Mouse (Mus musculus) forelimb bud, embryonic 11.5 days (tissue): ENCODE results near the gene Atp1a1.

Source experiments
- DNase-seq: peaks from one replicate; pipeline ENCODE4 v3.0.0-alpha.2; 2012; ENCODE audit warnings: low read depth, low spot score

Atp1a1 gene

DNA sequence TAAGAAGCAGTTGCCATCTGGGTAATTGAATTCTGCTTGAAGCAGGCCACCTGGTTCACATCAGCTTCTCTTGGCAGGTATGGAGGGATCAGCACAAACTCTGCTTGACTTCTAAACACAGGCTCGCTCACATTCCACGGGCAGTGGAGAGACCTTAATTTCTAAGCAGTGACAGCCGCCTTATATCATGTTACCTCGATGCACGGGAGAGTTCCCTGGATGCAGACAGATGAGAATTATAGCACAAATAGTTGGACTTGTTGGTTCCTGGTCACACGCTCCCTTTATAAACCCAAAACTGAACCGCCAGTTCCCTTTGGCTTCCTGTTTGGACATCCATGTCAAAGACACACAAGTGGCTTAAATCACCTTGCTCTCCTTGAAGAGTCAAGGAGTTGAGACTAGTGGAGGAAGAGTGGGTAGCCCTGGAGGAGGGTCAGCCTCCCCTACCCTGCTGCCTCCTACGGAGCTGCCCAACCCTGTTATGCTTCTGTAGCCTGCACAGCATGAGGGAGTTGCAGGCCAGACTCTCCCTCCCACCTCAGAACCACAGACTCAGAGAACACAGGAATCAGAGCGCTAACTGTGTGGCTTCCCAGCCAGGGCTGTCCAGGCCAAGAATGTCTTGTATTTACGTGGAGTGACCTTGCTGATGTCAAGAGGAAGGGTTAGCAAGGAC, 7.5 kb upstream of the Atp1a1 start:
- peak; percentile 89 for DNase-seq

DNA sequence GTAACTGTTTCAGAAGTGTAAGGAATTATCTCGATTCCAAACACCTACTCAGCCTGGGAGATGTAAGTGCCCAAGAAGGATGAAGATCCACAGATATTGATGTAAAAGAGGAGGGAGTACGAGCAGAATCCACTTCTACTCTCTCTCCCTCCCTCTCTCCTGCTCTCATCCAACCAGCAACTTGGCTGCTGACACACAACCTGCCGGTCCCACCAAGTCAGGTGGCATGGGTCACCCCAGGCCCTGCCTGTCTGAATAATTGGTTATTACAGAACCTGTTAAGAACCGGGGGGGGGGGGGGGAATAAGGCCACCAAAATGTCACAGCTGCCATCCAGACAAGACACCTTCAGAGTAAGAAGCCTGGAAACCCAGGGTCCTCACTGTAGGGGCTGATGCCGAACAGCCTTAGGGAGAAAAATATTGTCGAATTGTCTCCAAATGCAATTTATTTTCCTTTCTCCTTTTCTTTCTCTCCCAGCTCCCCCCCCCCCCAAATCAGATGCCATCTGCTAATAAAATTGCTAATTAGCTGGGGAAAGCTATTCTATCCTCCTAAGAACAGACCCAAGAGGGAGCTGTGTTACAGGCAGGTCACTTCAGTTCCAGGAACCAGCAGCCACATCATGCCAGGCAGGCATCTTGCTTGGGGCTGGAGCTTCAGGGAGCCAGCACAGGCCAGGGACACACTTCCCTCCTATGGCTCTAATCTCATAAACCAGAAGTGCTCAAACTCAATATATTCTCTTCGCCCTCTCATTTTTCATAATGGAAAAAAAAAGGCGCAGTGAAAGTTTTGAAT, 6.7 kb upstream of the Atp1a1 start:
- no peak for DNase-seq

GRCm38 (mm10) chr3:101609302-101609701, 4.8 kb upstream of the Atp1a1 start:
- DNase-seq, result no peak

DNA sequence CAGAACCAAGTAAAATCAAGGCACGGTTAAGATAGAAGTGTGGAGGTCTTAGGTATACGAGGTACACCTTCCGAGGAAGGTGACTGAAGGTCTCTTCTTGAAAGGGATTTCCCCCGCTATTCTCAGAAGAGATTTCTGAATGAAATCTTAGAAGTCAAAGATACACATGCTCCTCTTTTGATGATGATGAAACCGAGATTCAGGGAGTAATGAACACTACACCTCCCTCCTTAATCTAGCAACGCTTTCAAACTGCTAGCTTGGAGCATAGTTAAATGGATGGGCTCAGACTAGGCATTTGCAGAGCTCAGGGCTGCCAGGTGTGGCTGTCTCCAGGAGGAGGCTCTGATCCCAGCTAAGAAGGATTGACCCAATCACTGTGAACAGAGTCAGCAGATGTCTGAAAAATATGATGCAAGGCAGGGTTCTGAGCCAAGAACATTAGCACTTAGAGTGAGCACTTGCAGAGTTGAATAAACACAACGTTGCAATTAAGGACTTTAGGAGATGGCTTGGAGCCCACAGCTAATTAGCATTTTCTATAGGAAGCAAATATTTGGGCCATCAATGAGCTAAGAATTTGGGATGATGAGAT, 2.5 kb upstream of the Atp1a1 start:
- DNase-seq, result no peak

- DNase-seq, result no peak
Observed at GRCm38 (mm10) chr3:101605721-101606120, 1.2 kb upstream of the Atp1a1 start.

DNA sequence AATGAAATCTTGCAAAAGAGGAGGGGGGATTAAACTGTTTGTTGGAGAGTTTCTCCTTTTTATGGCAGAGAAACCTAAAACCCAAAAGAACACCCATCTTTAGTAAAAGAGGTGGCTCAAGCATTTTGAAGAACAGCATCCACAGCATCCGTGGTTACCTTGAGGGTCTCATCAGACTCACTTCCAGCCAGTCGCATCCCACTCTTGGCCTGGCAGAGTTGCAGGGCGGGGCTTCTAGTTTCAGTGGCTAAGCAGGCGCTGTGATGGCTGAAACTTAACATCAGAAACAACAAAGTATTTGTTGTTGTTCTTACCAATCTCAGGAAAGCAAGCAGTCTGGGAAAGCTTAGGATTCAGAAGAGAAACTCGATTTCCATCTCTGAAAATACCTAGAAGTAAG, 807 bp upstream of the Atp1a1 start:
- DNase-seq, result no peak

DNA sequence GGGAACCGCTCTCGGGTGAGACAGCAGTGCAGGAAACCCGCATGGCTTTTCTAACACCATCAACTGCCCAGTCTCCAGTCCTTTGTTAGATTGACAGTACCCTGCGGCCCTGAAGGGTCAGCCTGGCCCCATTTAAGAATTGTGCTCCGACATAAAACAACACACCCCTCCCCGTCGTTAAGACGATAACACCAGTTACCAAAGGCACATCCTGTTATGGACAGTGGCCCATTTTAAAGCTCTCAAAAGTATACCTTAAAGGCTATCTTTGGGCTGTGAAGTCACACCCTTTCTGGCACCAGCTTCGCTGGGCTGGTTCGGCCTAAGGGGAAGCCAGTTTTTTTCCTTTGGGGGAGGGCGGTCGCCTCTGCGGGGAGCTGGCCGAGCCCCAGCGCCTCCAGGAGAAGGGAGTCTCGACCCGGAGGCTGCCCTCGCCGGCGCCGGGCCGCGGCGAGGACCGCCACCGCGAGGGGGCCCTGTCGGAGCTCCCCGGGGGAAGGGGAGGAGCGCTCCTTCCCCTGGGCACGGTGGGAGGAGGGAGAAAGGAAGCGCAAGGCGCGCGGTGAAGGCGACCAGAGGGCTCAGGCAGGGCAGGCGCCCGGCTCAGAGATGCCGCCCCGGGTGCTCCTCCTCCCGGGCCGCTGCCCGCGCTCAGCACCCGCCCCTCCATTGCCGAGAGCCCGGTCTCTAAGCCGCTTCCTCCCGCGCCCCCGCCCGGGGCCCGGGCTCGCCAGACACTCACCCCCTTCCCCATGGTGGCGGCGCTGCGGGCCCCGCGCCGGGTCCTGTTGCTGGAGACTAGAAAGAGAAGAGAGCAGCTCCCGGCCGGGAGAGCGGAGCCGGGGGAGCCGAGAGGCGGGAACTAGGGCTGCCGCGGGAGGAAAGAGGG, 579 bp downstream of the Atp1a1 start:
- peak; percentile 75 for DNase-seq

DNA sequence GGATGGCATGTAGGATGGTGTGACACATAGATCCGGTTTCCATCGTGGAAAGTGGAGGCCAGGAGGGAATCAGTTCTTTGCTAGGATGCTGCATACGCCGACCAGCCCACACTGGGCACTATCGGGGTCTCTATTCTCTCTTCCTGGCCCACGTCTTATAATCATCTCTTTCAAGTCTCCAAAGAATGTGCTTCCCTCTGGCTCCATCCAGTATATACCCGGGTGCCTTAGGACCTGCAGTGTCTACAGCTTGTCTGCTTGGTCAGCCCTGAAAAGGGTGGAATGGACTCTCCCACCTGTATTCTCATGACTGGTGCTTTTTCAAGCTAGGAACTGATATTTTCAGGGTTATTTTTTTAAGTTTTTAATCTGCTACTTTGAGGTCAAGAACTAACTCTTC, 1.3 kb downstream of the Atp1a1 start:
- no peak for DNase-seq

DNA sequence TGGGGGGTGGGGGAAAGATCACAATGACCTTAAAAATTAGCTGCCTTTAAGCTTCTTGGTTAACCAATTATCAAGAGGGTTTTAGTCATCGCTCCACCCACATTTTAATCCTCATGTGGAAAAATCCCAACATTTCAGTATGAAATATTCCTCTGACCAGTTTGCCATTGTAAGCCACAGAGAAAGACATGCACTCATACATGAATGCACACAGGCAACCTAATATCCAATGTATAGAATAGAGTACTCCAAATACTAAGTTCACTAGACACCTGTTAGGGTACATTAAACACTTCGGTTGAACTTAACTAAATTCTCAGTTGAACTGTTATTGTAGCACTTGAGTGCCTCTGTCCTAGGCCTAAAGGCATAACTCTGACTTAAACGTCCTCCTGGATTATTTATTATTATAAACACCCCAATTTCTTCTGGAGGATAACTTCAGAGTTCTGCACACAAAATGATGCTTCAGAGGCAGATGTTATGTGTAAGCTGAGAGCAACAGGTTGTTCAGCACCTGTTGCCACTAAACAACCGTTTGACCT, 1.9 kb downstream of the Atp1a1 start:
- no peak for DNase-seq

- DNase-seq, result no peak
Observed at GRCm38 (mm10) chr3:101601687-101602086, 2.8 kb downstream of the Atp1a1 start.

DNA sequence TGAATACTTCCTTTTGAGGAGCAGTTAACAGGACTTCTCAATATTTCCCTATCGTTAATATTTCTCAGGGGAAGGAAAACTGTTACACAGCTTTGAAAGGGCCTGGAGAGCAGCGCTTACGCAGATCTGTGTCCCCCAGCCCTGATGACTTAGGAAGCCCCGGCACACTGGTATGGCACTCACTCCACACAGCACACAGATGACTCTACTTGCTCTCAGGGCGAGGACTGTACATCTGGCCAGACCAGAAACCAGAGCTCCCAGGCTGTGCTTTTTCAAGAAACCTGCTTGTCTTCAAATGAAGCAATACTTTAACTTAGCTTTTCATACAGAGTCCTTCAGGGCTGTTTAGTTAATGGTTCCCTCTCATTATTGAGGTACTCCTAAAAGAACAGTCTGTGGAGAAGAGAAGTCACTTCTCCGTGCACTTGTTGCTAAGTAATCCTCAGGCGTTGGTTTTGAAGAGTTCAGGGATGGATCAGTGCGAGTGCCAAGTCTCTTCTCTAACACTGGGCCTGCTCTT, 3.4 kb downstream of the Atp1a1 start:
- DNase-seq, result no peak

DNA sequence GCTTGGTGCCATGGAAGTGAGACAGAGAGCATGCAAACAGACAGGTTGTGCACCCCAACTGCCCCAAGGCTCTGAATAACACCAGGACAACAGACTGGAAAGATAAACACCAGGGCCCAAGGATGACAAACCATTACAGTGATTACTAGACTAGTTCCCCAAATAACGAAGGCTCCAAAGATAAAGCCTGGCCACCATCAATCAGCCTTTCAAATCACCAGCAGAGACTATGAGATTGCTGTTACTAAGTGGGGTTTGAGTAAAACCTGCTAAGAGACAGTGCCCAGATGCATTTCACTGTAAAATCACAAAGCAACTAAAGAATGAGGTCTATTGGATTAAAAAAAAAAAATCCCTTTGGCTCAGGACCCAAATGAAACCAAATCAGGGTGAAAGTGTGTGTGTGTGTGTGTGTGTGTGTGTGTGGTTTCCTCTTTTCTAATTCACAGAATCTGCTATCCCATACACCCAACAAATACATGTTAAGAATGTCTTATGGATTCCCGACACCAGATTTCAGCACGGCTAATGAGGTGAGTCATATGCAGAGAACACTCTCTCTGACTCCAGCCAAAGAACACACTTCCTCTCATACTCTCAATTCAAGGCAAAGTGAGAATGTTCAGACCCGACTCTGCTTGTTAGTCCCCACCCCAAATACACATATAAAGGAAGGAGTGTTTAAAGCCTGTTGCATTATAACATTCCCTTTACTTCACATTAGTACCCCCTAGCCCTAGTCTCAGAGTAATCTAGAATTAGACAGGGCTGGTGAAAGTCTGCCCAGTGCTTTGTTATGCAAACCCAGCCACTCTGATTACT, 4.4 kb downstream of the Atp1a1 start:
- DNase-seq, result no peak

GRCm38 (mm10) chr3:101599191-101599919, 5.1 kb downstream of the Atp1a1 start:
- no peak for DNase-seq

GRCm38 (mm10) chr3:101598231-101598905, 6.1 kb downstream of the Atp1a1 start:
- no peak for DNase-seq

- DNase-seq, result no peak
Observed at GRCm38 (mm10) chr3:101597317-101598096, 7.0 kb downstream of the Atp1a1 start.

DNA sequence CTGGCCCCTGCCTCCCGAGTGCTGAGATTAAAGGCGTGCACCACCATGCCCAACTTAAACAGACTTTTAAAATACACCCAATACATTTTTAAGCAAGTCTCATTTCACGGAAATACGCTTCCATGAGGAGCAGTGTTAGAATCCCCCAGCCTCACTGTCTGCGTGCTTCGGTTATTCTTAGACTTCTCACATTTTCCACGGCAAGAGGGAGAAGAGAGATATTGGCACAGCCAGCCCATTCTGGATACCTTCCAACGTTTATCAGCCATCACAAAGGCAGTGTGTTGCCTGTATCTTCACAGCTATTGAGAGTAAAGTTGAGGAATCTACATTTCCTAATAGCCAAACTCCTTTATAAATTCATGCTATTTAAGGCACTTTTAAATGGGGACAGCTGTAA, 7.8 kb downstream of the Atp1a1 start:
- DNase-seq, result no peak

- DNase-seq, result no peak
Observed at GRCm38 (mm10) chr3:101595866-101596630, 8.4 kb downstream of the Atp1a1 start.

GRCm38 (mm10) chr3:101594982-101595381, 9.5 kb downstream of the Atp1a1 start:
- DNase-seq, result no peak
